Mouse (Mus musculus): Measurements from ENCODE around the gene Slc15a3. TPM values are rescaled to one million over a fixed set of nuclear protein-coding genes. Genes with fewer than 3 reads are reported as not detected.

Gene Slc15a3
- polyA plus RNA-seq, 1 experiment from 2014 or later: 0.26 TPM

DNA sequence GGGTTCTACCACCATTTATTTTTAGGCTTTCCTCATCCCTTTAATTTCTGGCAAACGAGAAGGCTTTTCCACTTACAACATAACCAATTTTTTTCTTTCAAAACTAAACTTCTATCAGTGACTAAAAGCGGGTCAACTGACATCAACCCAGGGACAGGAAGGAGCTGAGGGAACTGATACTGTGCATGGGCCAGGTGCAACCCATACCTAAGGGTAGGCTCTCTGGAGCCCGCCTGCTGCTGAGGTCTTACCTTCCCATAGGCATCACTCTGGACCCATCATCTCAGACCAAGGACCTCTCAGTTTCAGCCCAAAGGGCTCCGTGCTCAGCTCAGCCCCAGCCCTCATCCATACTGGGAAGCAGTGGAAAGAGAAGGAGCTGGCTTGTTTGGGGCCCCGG, 11.2 kb upstream of the Slc15a3 start:
- H3K9me3 ChIP-seq (replicated peaks): no peaks in the 10 kb centered on the region
- no peak overlapping the region for H3K9ac ChIP-seq
- no peak overlapping the region for H3K4me3 ChIP-seq
- 94% methylated on average over 5 of the region's 5 CpGs for WGBS
- H3K27ac ChIP-seq: no peak overlapping the region
- no peaks in the 10 kb centered on the region for H3K27me3 ChIP-seq
- H3K4me2 ChIP-seq (replicated peaks): no peak overlapping the region
- ATAC-seq (ENCODE audit: low FRiP score): no peak
- H3K4me1 ChIP-seq: no peaks in the 10 kb centered on the region
- no peaks in the 10 kb centered on the region for H3K36me3 ChIP-seq

DNA sequence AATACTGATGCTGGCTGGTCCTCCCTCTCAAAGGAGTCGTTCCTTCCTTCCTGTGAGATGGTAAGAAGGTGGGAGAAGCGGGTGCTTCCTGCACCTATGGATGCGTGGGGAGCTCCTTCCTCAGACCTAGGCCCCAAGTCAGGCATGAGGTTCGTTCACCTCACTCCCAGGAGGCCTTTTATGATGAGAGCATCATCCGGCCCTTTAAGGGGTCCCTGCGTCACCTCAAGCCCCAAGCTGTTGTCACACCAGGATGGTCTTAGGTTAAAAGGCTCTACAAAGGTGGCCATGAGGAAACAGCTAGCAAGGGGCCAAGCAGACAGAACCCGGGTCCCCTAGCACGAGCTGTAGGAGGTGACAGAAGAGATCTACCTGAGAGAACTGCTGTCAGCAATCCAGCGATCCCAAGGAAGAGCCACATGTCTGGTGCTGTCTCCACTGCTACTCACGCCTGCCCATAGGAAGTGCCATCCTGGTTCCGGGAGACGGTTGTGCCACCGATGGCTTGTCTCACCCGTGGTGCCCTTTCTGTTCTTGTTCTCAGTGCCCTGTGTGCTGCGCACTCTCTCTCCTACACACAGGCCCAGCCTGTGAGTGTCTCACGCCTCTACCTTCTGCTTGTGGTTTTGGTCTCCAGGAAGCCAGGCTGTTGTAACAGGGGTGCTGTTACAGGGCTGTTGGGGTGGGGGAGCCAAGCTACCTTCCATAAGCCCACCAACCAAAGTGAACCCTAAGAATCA, 9.9 kb upstream of the Slc15a3 start, which contains the start of gene Cd6:
Gene Cd6, minus strand, starts transcription at position 623 of the 740 bp plus-strand sequence.
- Histone ChIP-seq H3K9ac (no peak within 1 kb of the TSS), H3K27ac (no peak within 1 kb of the TSS), H3K4me1 (no peaks in the 10 kb centered on the region), H3K9me3 (replicated peaks) (no peaks in the 10 kb centered on the region), H3K4me2 (replicated peaks) (no peak within 1 kb of the TSS), H3K27me3 (no peaks in the 10 kb centered on the region), H3K36me3 (no peaks in the 10 kb centered on the region), H3K4me3 (no peak within 1 kb of the TSS)
- WGBS: 91% methylated on average over 16 of the region's 16 CpGs
- ATAC-seq (ENCODE audit: low FRiP score): no peak

DNA sequence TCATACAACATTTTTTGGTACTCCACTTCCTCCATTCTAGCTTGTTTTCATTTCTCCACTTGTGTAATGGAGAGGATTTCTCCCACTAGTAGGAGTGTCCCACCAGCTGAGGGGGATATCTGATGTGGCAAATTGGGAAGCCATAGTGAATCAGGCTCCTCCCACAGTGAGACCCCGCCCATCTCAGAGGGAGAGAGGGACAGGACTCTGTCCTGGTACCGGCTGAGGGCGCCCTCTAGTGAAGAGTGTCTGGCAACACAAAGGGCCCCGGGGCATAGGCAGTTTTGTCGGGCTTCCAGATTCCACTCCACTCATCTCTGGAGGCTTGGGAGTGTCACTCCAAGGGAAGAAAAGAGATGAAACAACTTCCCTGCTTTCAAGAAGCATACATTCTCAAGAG, 8.1 kb upstream of the Slc15a3 start:
- no peak overlapping the region for H3K9ac ChIP-seq
- no peak overlapping the region for H3K27ac ChIP-seq
- H3K4me3 ChIP-seq: no peak overlapping the region
- H3K4me2 ChIP-seq (replicated peaks): no peak overlapping the region
- H3K9me3 ChIP-seq (replicated peaks): no peaks in the 10 kb centered on the region
- no peaks in the 10 kb centered on the region for H3K36me3 ChIP-seq
- no peaks in the 10 kb centered on the region for H3K27me3 ChIP-seq
- no peak for ATAC-seq (ENCODE audit: low FRiP score)
- H3K4me1 ChIP-seq: no peaks in the 10 kb centered on the region
- WGBS: 8% methylated on average over 5 of the region's 5 CpGs

DNA sequence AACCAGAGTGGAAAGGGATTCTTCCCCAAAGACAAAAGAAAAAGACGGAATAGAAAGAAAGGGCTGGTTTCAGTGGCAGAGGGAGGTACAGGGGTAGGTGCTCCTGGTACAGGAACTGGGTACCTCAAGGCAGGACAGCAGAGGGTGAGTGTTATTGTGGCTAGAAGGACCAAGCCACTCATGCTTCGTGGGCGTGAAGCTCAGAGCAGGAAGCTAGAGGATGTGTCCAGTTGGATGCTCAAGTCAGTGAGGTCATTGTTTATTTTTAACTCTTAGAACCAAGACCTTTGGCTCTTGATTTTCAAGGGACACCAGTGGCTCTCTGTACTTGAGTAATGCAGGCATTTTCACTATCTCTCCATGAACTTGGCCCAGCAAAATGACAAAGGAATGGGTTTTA, 7.5 kb upstream of the Slc15a3 start:
- no peaks in the 10 kb centered on the region for H3K36me3 ChIP-seq
- no peak overlapping the region for H3K4me2 ChIP-seq (replicated peaks)
- no peaks in the 10 kb centered on the region for H3K27me3 ChIP-seq
- no peak overlapping the region for H3K9ac ChIP-seq
- H3K9me3 ChIP-seq (replicated peaks): no peaks in the 10 kb centered on the region
- no peak overlapping the region for H3K4me3 ChIP-seq
- H3K4me1 ChIP-seq: no peaks in the 10 kb centered on the region
- no peak for ATAC-seq (ENCODE audit: low FRiP score)
- H3K27ac ChIP-seq: no peak overlapping the region
- WGBS: 85% methylated on average over 3 of the region's 3 CpGs

DNA sequence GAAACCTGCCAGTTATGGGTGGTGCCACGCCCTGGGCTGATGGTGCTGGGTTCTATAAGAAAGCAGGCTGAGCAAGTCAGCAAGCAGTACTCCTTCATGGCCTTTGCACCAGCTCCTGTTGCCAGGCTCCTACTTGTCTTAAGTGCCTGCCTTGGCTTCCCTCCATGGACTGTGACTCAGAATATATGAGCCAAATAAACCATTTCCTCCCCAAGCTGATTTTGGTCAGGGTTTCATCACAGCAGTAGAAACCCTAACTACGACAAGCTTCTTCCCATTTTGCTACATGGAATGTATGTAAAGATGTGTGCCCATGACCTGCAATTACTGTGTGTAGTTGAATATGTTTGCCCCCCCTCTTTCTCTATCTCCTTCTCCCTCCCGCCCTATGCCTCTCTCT, 5.9 kb upstream of the Slc15a3 start:
- no peak overlapping the region for H3K4me2 ChIP-seq (replicated peaks)
- no peak for ATAC-seq (ENCODE audit: low FRiP score)
- H3K27me3 ChIP-seq: no peaks in the 10 kb centered on the region
- no peak overlapping the region for H3K4me3 ChIP-seq
- no peak overlapping the region for H3K27ac ChIP-seq
- 73% methylated on average over 3 of the region's 3 CpGs for WGBS
- H3K9ac ChIP-seq: no peak overlapping the region
- H3K9me3 ChIP-seq (replicated peaks): no peaks in the 10 kb centered on the region
- H3K36me3 ChIP-seq: no peaks in the 10 kb centered on the region
- no peaks in the 10 kb centered on the region for H3K4me1 ChIP-seq

DNA sequence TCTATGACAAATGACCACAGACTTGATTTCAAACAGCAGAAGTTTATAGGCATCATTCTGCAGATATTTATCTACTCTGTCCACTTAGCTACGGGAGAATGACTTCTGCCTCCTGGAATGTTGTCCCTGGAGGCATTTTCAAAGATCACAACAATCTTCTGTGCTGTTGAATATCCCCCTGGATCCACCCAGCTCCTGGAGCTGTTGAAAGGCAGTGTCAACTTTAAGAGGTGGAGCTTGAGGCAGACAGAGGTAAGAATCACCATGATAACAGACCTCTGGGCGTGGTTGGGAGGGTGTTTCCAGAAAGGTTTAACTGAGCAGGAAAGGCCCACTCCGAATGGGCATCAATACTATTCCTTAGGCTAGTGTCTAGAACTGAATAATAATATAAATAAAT, 3.9 kb upstream of the Slc15a3 start:
- Histone ChIP-seq H3K9me3 (replicated peaks) (no peaks in the 10 kb centered on the region), H3K4me2 (replicated peaks) (no peak overlapping the region), H3K4me3 (no peak overlapping the region), H3K9ac (no peak overlapping the region), H3K36me3 (no peaks in the 10 kb centered on the region), H3K27ac (no peak overlapping the region), H3K27me3 (no peaks in the 10 kb centered on the region), H3K4me1 (no peaks in the 10 kb centered on the region)
- 59% methylated on average over 3 of the region's 3 CpGs for WGBS
- ATAC-seq (ENCODE audit: low FRiP score): no peak

DNA sequence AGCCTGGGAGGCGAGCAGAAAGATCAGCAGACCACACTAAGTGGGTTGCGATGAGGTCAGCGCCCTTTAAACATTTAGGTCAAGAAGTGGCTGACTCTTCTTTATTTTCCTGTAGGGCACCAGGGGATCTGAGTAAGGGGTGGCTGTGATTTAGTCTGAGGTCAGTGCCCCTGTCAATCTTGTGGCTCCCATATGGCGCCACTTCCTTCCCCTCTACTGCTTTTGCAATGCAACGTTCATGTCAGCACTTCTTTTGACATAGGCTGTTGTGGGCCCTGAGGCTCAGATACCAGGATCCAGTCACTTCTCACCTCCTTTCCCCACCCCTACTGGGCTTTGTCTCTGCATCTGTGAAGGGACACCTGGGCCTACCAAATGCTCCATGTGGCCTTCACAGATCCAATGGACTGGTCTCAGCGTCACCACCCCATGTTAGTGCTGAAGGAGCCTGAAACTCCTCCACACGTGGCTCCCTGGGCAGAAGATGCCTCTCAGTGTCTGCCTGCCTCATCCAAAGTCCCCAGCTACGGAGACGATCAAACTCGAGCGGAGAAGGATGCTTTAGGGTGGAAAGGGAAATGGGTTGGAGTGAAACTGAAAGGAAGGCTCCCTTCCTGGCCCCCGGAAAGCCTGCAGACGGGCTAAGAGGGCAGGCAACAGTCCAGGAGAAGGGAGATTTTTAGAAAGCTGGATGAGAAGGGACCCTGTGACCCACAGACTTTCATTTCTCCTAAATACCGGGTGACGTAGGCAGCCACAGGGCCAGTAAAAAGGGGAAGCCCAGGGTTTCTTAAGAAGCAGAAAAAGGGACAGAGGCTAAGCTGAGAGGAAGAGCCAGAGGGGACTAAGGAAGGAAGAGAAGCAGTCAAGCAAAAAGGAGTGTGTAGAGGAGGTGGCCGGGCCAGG, 2.4 kb downstream of the Slc15a3 start:
- H3K9ac ChIP-seq: no peak overlapping the region
- ATAC-seq (ENCODE audit: low FRiP score): no peak
- 40% methylated on average over 16 of the region's 16 CpGs for WGBS
- H3K27me3 ChIP-seq: peaks cover 12% of the 10 kb centered on the region; the same call in 1 of the 2 replicates
- no peaks in the 10 kb centered on the region for H3K9me3 ChIP-seq (replicated peaks)
- H3K4me1 ChIP-seq: peaks cover 10% of the 10 kb centered on the region
- H3K4me2 ChIP-seq (replicated peaks): no peak overlapping the region
- no peak overlapping the region for H3K27ac ChIP-seq
- H3K36me3 ChIP-seq: no peaks in the 10 kb centered on the region
- no peak overlapping the region for H3K4me3 ChIP-seq

DNA sequence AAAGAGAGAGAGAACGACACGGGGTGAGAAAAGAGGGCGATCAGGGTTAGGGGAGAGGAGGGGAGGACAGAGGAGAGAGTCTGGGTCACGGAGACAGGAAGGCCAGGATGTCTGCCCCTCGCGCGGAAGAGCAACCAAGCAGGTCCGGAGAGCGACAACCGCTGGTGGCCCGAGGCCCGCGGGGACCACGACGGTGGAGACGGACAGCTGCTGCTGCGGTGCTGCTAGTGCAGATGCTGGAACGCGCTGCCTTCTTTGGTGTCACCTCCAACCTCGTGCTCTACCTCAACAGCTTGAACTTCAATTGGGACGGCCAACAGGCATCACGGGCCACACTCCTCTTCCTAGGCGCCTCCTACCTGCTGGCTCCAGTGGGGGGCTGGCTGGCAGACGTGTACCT, 3.4 kb downstream of the Slc15a3 start:
- 53% methylated on average over 24 of the region's 24 CpGs for WGBS
- H3K4me3 ChIP-seq: no peak overlapping the region
- 0 out of 2 replicates have a peak overlapping the region, but pooled peaks have one; percentile 11 for H3K4me2 ChIP-seq (replicated peaks)
- H3K27ac ChIP-seq: no peak overlapping the region
- no peak overlapping the region for H3K9ac ChIP-seq
- H3K9me3 ChIP-seq (replicated peaks): no peaks in the 10 kb centered on the region
- H3K27me3 ChIP-seq: peaks cover 12% of the 10 kb centered on the region; the same call in 1 of the 2 replicates
- H3K4me1 ChIP-seq: peaks cover 10% of the 10 kb centered on the region
- no peaks in the 10 kb centered on the region for H3K36me3 ChIP-seq
- no peak for ATAC-seq (ENCODE audit: low FRiP score)

DNA sequence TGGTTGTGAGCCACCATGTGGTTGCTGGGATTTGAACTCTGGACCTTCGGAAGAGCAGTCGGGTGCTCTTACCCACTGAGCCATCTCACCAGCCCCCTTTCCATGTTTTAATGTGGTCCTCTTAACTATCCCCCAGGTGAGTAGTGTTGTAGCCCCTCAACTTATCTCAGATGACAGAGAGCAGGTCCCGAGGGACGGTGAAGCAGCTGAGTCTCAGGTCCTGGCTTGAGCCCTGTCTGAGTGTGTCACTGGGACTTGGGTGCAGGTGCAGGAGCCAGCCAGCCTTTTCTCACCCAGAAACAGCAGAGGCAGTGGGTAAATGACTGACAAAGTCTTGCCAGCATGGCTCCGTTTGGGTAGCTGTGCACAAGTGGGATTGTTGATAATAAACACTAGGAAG, 4.7 kb downstream of the Slc15a3 start:
- WGBS: 92% methylated on average over 5 of the region's 5 CpGs
- Histone ChIP-seq H3K27ac (no peak overlapping the region), H3K4me2 (replicated peaks) (no peak overlapping the region), H3K27me3 (peaks cover 12% of the 10 kb centered on the region; the same call in 1 of the 2 replicates), H3K4me3 (no peak overlapping the region), H3K9me3 (replicated peaks) (no peaks in the 10 kb centered on the region), H3K4me1 (peaks cover 10% of the 10 kb centered on the region), H3K9ac (no peak overlapping the region), H3K36me3 (no peaks in the 10 kb centered on the region)
- ATAC-seq (ENCODE audit: low FRiP score): no peak

DNA sequence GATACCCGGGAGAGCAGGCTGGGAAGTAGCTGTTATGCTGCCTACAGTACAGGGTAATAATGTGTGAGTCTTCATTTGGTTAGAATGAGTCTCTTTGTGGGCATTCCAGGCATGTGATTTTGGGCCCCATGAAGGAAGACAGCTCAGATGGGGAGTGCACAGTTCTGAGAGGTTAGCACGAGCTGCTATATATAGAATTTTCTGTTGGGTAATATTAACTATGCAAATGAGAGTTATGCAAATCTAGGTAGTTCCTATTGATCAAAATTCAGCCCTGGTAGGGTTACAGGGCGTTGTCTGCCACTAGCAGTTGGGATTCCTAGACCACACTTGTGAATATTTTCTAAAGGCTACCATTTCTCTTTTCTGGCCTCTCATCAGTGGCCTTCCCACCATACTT, 5.9 kb downstream of the Slc15a3 start:
- Histone ChIP-seq H3K27me3 (peaks cover 12% of the 10 kb centered on the region; the same call in 1 of the 2 replicates), H3K4me3 (no peak overlapping the region), H3K27ac (no peak overlapping the region), H3K9me3 (replicated peaks) (no peaks in the 10 kb centered on the region), H3K4me2 (replicated peaks) (no peak overlapping the region), H3K4me1 (peaks cover 10% of the 10 kb centered on the region), H3K9ac (no peak overlapping the region), H3K36me3 (no peaks in the 10 kb centered on the region)
- no peak for ATAC-seq (ENCODE audit: low FRiP score)
- WGBS: 75% methylated on average over 3 of the region's 3 CpGs

DNA sequence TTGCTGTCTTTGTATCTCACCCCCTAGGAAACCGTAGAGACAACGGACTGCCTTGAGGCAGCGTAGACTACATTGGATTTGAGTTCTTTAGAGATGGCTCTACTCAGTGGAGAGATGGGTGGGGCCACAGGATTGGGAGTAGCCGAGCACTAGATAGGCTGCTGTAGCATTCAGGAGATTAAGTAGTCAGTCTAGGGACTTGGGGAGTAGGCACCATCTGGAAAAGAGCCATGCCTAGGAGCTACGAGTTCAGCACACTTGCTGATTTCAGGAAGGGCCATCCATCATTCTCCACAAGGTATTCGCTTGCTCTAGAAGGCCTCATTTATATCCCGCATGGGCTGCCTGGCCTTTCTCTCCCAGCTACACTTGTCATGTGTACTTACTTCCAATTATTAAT, 6.6 kb downstream of the Slc15a3 start:
- WGBS: 63% methylated on average over 7 of the region's 7 CpGs
- H3K36me3 ChIP-seq: no peaks in the 10 kb centered on the region
- peaks cover 12% of the 10 kb centered on the region; the same call in 1 of the 2 replicates for H3K27me3 ChIP-seq
- H3K27ac ChIP-seq: no peak overlapping the region
- ATAC-seq (ENCODE audit: low FRiP score): peak; percentile 58; the same call in 1 of the 2 replicates
- H3K4me2 ChIP-seq (replicated peaks): no peak overlapping the region
- H3K9me3 ChIP-seq (replicated peaks): no peaks in the 10 kb centered on the region
- H3K4me1 ChIP-seq: peaks cover 10% of the 10 kb centered on the region
- H3K9ac ChIP-seq: no peak overlapping the region
- no peak overlapping the region for H3K4me3 ChIP-seq

DNA sequence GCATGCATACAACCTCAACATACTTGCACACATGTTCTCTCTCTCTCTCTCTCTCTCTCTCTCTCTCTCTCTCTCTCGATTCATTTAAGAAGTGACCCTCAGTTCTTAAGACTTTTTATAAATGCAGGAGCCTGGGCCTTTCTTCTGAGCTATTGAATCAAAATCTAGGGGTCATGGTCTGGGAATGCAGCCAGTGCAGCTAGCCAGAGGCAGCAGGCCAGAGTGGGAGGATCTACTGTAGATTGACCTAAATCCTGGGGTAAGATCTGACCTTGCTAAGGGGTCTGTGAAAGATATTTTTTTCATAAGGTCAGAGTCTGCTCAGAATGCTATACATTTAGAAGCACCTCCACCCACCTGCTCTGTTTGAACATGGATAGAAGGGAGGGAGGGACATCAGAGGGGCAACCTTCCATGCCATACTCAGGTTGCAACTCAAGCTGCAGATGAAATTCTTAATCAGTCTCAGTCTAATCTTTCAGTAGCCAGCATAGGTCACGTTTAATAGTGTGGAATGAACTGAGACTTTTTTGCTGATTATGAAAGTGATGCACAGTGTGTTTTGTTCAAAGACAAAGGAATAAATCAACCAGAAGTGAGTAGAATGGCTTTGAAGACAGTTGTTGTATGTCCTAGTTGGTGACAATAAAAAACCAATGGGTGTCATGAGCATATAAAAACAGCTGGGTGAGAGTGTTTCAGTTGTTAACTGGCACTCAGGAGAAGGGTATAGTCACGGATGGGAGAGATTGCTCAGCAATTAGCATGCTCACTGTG, 8.0 kb downstream of the Slc15a3 start:
- WGBS: 45% methylated on average over 3 of the region's 3 CpGs
- Histone ChIP-seq H3K9ac (no peak overlapping the region), H3K4me3 (no peak overlapping the region), H3K4me1 (peaks cover 3% of the 10 kb centered on the region; the same call in 1 of the 2 replicates), H3K9me3 (replicated peaks) (no peaks in the 10 kb centered on the region), H3K27me3 (peaks cover 9% of the 10 kb centered on the region; the same call in 1 of the 2 replicates), H3K27ac (0 out of 2 replicates have a peak overlapping the region, but pooled peaks have one; percentile 2), H3K36me3 (no peaks in the 10 kb centered on the region), H3K4me2 (replicated peaks) (no peak overlapping the region)
- ATAC-seq (ENCODE audit: low FRiP score): no peak

Data from hindbrain, embryonic 12.5 days (tissue).